Mouse (Mus musculus) urinary bladder, postnatal 36 days (tissue): ENCODE data around the gene Ccdc126.

Experiments used
- DNase-seq, 2 experiments: peaks; one replicate each; pipeline ENCODE4 v3.0.0; 2022; ENCODE audit warnings: low spot score in 2 of 2, mixed read lengths in 1 of 2

Ccdc126 gene

DNA sequence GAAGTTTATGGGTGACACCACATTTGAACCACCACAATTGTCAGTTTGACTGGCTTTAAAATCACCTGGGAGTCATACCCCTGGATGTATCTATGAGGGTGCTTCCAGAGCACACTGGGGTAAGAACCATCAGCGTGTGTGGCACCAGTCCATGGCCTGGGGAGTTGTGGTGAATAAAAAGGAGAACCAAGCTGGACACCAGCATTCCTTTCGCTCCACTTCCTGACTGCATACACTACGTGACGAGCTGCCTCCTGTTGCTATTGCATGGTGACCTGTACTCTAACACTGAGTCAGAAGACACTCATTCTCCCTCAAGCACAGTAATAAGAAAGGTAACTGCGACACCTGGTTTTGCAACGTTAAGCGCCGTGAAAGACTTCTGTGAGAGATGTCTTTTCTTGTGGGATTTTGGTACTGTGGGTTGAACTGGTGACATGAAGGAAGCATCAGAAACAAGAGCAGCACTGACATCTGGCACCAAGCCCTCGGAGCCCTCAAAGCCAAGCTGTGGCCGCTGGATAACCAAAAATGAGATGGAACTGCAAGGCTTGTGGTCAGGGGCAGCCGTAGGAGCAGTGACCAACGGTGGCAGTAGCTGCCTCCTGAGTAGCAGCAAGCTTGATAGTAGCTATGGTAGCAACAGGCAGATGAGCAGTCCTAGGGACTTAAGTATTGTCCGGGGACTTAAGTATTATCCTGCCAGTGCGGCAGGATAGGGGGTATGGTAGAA lies 24.8 kb downstream of the Ccdc126 start:
- no peak for DNase-seq

DNA sequence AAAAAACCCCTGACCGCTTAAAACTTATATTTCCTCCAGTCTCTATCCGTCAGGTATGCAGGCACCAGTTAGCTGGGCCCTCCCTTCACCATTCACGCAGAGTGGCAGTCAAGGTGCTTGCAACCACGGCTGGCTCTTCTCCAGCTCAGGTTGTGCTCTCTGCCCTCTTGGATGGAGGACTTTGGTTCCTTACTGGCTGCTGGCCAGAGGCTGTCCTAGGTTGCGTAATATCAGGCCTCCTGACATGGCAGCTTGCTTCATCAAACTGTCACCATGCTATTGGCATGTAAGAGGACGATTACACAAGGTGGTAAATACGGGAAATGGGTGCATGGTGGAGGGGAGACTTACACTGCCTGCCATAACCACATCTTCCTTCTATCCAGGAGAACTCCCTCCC lies 30.8 kb downstream of the Ccdc126 start:
- no peak for DNase-seq

DNA sequence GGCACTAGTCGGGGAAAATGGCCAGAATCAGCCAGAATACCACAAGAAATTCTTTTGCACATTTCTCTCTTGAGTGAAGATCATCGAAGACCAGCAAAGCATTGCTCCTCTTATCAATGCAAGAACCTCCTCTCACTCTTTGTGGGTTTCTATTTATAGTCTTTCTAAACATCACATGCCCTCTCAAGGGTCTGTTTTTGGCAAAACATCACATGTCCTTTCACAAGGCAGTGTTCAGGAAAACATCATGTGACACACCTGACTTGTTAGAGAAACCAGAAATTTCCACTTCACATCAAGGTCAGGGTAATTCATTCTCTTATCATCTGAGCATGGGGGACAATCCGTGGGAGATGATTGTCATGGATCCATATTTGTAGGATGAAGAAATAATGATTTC lies 35.5 kb downstream of the Ccdc126 start:
- DNase-seq: no peak

DNA sequence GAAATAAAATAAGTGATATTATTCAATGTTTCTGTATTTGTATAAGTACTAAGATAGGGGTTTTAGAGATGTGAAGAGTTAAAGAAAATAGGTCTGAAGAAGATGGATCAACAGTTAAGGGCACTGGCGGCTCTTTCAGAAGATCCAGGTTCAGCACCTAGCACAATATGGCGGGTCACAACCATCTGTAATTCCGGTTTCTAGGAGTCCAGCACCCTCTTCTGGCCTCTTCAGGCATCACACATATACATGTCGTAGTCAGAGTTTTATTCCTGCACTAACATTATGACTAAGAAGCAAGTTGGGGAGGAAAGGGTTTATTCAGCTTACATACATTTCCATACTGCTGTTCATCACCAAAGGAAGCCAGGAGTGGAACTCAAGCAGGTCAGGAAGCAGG lies 36.1 kb downstream of the Ccdc126 start:
- DNase-seq: no peak

DNA sequence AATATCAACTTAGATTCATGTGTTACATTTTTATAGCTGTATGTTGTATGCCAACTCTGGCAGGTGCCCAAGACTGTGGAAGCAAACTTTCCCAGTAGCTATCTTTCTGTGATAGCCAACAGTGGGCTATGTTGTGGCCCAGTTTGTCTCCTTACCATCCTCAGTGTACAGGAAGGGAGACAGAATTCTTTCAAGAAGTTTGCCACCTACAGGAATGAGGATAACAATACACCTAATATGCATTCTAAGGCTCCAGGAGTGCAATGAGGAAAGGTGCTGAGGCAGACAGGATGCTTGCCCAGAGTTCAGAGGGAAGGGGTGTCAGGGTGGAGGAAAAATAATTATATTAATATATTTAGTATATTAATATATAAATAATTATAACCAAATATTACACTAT lies 41.3 kb downstream of the Ccdc126 start:
- no peak for DNase-seq

DNA sequence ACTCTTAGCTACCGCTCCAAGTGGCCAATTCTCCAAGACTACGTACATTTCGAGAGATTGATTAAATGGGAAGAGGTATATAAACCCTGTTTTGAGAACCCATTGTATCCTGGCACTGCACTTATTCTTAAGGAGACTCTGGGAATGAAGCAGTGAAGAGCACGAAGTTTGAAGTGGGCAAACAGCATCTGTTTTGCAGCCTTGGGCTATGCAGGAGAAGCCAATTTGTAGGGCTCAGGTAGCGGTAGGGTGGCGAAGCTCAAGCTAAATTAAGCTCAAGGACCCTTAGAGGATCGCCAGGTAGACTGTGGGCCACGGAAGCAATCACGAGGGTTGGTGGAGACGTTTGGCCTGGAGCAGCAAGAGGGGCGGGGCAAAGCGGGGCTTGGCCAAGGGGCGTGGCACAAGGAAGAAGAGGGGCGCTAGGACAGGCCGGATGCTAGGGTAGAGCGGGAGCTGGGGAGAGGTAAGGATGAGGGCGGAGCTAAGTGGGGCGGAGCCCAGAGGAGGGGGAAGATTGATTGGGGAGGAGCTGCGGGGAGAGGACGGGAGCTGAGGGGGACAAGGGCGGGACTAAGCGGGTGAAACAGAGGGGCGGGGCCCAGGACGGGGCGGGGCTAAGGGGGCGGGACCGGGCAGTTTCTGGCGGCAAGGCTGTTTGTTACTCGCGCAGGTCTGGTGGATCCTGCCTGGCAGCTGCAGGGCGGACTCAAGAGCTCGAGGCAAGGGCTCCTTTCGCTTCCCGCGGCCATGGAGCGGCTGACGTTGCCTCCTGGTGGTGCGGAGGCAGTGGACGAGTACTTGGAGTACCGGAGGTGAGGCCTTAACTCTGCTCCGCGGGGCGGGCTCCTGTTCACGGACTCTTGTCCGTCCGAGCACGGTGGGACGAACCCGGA lies 48.3 kb downstream of the Ccdc126 start, which contains the start of gene Fam221a:
Gene Fam221a, plus strand, starts transcription at position 581 of the 896 bp plus-strand sequence.
- DNase-seq: peak; percentile 85 to 89

DNA sequence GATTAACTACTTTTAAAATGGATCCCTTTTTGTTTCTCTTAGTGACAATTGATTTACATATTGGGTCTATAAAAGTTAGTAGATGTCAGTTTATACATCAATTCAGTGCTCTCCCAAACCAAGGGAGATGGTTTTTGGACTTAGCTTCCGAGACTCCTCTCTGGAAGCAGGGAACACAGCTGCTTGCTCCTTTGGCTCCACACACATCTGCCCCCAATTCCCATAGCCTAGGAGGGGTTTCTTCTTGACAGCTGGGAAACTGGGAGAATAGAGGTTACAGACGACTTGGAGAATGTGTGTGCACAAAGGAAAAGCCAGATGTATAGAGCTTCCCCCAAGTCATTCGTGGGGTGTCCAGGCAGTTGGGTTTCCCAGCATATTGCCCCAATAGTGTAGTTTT lies 49.1 kb downstream of the Ccdc126 start:
- DNase-seq: no peak

DNA sequence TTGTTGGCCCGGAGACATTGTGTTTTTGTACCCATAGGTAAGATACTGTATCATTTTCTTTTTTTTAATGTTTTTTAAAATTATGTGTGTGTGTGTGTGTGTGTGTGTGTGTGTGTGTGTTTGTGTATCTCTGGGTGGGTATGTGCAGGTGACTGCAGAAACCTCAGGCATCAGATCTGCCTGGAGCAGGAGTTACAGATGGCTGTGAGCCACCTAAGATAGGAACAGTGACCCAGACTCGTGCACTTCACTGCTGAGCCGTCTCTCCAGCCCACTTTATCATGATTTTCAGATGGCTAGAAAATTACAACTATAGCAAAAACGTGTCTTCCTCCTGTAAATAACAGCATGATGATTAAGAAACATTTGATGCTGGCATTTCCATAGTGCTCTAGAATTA lies 53.6 kb downstream of the Ccdc126 start:
- no peak for DNase-seq

DNA sequence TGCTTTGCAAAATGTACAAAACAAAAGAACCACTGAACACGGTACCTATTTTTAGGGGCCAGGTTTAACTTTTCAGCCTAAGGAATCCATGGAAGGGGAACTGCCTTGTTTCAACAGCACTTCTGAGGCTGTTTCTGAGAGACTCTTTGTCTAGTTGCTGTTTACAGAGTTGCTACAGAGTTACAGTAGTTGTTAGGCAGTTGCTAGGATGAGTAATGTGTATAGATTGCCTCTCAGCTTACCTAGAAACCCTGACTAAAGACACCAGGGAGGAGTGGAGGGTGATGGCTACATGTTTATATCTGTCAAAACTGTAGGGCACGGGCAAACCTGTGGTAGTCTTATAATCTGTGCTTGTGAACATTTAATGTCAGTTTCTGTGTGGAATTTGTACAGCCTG lies 54.9 kb downstream of the Ccdc126 start:
- no peak for DNase-seq

DNA sequence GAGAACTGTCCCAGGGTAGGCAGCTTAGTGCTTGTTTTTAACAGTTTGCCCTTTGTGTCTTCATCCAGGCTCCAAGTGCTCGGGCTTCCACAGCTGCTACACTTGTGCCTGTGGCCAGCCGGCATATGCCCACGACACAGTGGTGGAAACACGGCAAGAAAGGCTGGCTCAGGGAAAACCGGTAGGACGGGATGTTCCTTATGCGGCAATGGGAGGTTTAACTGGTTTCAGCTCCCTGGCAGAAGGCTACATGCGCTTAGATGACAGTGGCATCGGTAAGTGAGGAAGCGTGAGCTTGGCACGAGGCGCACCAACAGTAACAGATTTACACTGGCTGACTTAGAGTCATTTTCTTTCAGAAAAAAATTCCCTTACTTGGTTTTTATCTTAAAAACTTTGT lies 59.3 kb downstream of the Ccdc126 start:
- peak; percentile 32 to 33 for DNase-seq
